28 mouse cellular contexts compared by ENCODE assay signal in the genomic region with DNA sequence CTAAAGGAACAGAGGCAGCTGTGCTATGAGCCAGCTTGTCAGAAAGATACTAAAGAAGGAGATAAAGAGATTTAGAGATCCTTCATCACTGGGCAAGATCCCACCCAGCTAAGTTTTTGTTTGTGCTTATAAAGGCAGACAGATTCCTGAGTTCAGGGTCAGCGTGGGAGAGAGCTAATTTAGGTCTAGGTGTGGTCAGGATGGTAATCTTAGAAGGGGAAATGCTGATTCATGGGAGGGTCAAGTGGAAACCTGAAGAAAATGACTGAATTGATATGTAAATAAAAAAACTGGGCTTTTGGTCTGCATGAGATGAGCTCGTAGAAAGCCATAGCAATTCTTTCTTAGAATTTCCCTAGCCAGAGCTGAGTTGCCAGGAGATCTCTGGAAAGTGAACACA. TPM values are rescaled to one million over a fixed set of nuclear protein-coding genes. Genes with fewer than 3 reads are reported as not detected.
"Had no signal": no experiment of that assay in that cellular context is flagged by ENCODE, and none has a peak within 500 bp of the region (broad histone marks: within the 10 kb centered on the region; RNA-seq: fewer than 3 reads in every experiment).

No protein-coding gene starts in this region.

- H3K4me1 ChIP-seq: liver, embryonic 15.5 days; lung, embryonic 15.5 days; megakaryocyte, embryonic 14.5 days; midbrain, embryonic 13.5 days; midbrain, embryonic 15.5 days; neural tube, embryonic 12.5 days had no signal

- DNase-seq: liver, postnatal 0 days; lung, adult 2 months; lung, postnatal 14 days; lung, postnatal 36 days; right cerebral cortex, postnatal 14 days; right cerebral cortex, postnatal 4 days; spleen, adult 18-20 months; thymus, adult 18-20 months; thymus, postnatal 14 days; thymus, postnatal 36 days had no signal

- H3K36me3 ChIP-seq: liver, embryonic 15.5 days; lung, embryonic 15.5 days; midbrain, embryonic 13.5 days; midbrain, embryonic 15.5 days; neural tube, embryonic 12.5 days had no signal

- H3K27me3 ChIP-seq: liver, embryonic 15.5 days; lung, embryonic 15.5 days; megakaryocyte, embryonic 14.5 days; midbrain, embryonic 13.5 days; midbrain, embryonic 15.5 days; neural tube, embryonic 12.5 days had no signal

- H3K27ac ChIP-seq: liver, embryonic 15.5 days; lung, embryonic 15.5 days; macrophage; midbrain, embryonic 13.5 days; midbrain, embryonic 15.5 days; neural tube, embryonic 12.5 days had no signal

- H3K9me3 ChIP-seq: liver, embryonic 15.5 days; lung, embryonic 15.5 days; megakaryocyte, embryonic 14.5 days; midbrain, embryonic 13.5 days; midbrain, embryonic 15.5 days; neural tube, embryonic 12.5 days had no signal

- ATAC-seq: liver, postnatal 0 days; lung, postnatal 0 days; midbrain, embryonic 13.5 days; midbrain, embryonic 15.5 days had no signal

- H3K4me3 ChIP-seq: liver, embryonic 15.5 days; lung, embryonic 15.5 days; megakaryocyte, embryonic 14.5 days; midbrain, embryonic 13.5 days; midbrain, embryonic 15.5 days; neural tube, embryonic 12.5 days had no signal

- H3K4me2 ChIP-seq: liver, embryonic 15.5 days; lung, embryonic 15.5 days; midbrain, embryonic 13.5 days; midbrain, embryonic 15.5 days; neural tube, embryonic 12.5 days had no signal

- H3K9ac ChIP-seq: liver, embryonic 15.5 days; liver, postnatal 0 days; lung, embryonic 15.5 days; midbrain, embryonic 13.5 days; midbrain, embryonic 15.5 days; neural tube, embryonic 12.5 days had no signal

RNA-seq across cellular contexts. Expression of a gene that starts 2.9 kb away (rescaled TPM):
- total RNA-seq: megakaryocyte progenitor cell, adult 5-6 weeks; midbrain, postnatal 0 days; monocyte, adult 5-6 weeks; neutrophil, adult 5-6 weeks had no signal
- polyA plus RNA-seq: liver, embryonic 15.5 days; liver, postnatal 0 days; lung, adult 2 months; lung, embryonic 15.5 days; lung, postnatal 0 days; macrophage; midbrain, embryonic 13.5 days; midbrain, embryonic 15.5 days; midbrain, postnatal 0 days; neural tube, embryonic 12.5 days; neural tube, embryonic 14.5 days; small intestine, adult 2 months; stomach, embryonic 14.5 days; stomach, embryonic 16.5 days; thymus, postnatal 0 days; urinary bladder, adult 2 months had no signal
